7 mouse cellular contexts compared by ENCODE assay signal in the genomic region with DNA sequence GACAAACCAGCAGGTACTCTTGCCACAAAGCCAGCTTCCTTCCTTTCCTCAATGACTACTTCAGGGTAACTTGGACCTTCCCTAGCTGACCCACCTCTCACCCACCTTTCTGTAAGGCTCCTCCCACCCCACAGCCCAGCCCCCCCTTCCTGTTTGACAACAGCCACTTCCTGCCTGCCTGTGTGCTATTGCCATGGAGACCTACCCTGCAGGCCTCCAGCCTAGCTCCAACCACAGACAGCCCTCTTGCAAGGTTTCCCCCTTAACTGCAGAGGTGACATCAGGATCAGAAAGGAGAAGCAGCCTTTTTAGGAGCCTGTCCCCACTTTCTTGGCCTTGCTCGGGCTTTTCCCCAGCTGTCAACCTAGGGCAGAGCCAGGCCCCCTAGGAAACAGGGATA. TPM values are rescaled to one million over a fixed set of nuclear protein-coding genes. Genes with fewer than 3 reads are reported as not detected.
DNase-seq lines count a peak whose midpoint lies in the region; ATAC-seq and TF ChIP-seq lines count a peak whose summit lies in the region.

No protein-coding gene starts in this region.

- whole genome bisulfite sequencing in macrophage (ENCODE audit: missing documents), result 9% methylated on average over 1 of the region's 1 CpGs

- H3K4me3 ChIP-seq in layer of hippocampus, adult 2 months, result no peak overlapping the region
- H3K4me3 ChIP-seq in macrophage (ENCODE audit: inconsistent target), result no peak overlapping the region

- H3K79me2 ChIP-seq in macrophage (ENCODE audit: inconsistent target), result peaks cover 91% of the 10 kb centered on the region

- no peak for TF ChIP-seq CTCF in layer of hippocampus, adult 2 months (conservative IDR thresholded peaks at IDR 0.05)

- peaks cover 8% of the 10 kb centered on the region for H3K36me3 ChIP-seq in macrophage (ENCODE audit: inconsistent target)

- peak overlapping the region; percentile 86 for H3K27ac ChIP-seq in layer of hippocampus, adult 2 months
- peak overlapping the region; percentile 46 for H3K27ac ChIP-seq in macrophage

- no peak for DNase-seq in layer of hippocampus, adult 2 months (ENCODE audit: low spot score in 2 of 2)
- no peak for DNase-seq in layer of hippocampus, postnatal 25 days (ENCODE audit: extremely low spot score in 1 of 2, low spot score in 1 of 2)
- DNase-seq in thymus, postnatal 25 days, result peak; percentile 69
- DNase-seq in layer of hippocampus, adult 9-10 months (ENCODE audit: low spot score), result no peak
- no peak for DNase-seq in cerebellum, postnatal 36 days

- ATAC-seq in granulocyte monocyte progenitor cell, adult 5-6 weeks (replicated peaks; ENCODE audit: poor library complexity, severe bottlenecking), result peak; percentile 81

RNA-seq across cellular contexts. Expression of a gene that starts 8.7 kb away (rescaled TPM):
- 100 to 1,000 TPM; 216 to 229 TPM for total RNA-seq in layer of hippocampus, adult 2 months (2021)
- 100 to 1,000 TPM; 205 to 212 TPM for total RNA-seq in layer of hippocampus, postnatal 25 days (2021)
- total RNA-seq in granulocyte monocyte progenitor cell, adult 5-6 weeks (2014; fragmentation: Nextera tagmentation), result 28.0 and 35.2 TPM in 2 replicates
- total RNA-seq in granulocyte monocyte progenitor cell, adult 5-6 weeks (2017), result 50.3 and 65.9 TPM in 2 replicates
- 100 to 1,000 TPM in 3 of 26 experiments, 10 to 100 TPM in 23; 14.3 to 109 (median 64.6) TPM for total RNA-seq in macrophage (2018; cell fraction: chromatin; rRNA removed)
- total RNA-seq in macrophage (2018; cell fraction: cytosol; rRNA removed), result 10 to 100 TPM in 19 of 26 experiments, 1 to 10 TPM in 7; 4.5 to 18.4 (median 13.5) TPM
- total RNA-seq in macrophage (2018; cell fraction: nucleus; rRNA removed), result 10 to 100 TPM in 25 of 26 experiments, 1 to 10 TPM in 1; 7.4 to 72.9 (median 29.9) TPM
- 12.2 to 24.7 TPM (median 16.2 TPM) in 3 replicates for polyA plus RNA-seq in macrophage (2018)

RNA-seq across cellular contexts. Expression of a gene that starts 50.9 kb away (rescaled TPM):
- total RNA-seq in layer of hippocampus, adult 2 months (2021), result 10 to 100 TPM; 20.4 to 20.9 TPM
- 10 to 100 TPM; 15.3 to 19.3 TPM for total RNA-seq in layer of hippocampus, postnatal 25 days (2021)
- total RNA-seq in granulocyte monocyte progenitor cell, adult 5-6 weeks (2014; fragmentation: Nextera tagmentation), result 24.5 and 27.8 TPM in 2 replicates
- 6.2 and 7.2 TPM in 2 replicates for total RNA-seq in granulocyte monocyte progenitor cell, adult 5-6 weeks (2017)
- 100 to 1,000 TPM in 21 of 26 experiments, 10 to 100 TPM in 5; 68.3 to 330 (median 160) TPM for total RNA-seq in macrophage (2018; cell fraction: chromatin; rRNA removed)
- 10 to 100 TPM; 24.5 to 83.9 (median 48.9) TPM for total RNA-seq in macrophage (2018; cell fraction: cytosol; rRNA removed)
- 100 to 1,000 TPM in 21 of 26 experiments, 10 to 100 TPM in 5; 69.3 to 295 (median 131) TPM for total RNA-seq in macrophage (2018; cell fraction: nucleus; rRNA removed)
- 30.3 to 67.9 TPM (median 35.8 TPM) in 3 replicates for polyA plus RNA-seq in macrophage (2018)

RNA-seq across cellular contexts. Expression of a gene that starts 51.2 kb away (rescaled TPM):
- total RNA-seq in layer of hippocampus, adult 2 months (2021), result 1 to 10 TPM; 3.2 to 4.2 TPM
- 1 to 10 TPM; 3.5 to 4.0 TPM for total RNA-seq in layer of hippocampus, postnatal 25 days (2021)
- total RNA-seq in granulocyte monocyte progenitor cell, adult 5-6 weeks (2014; fragmentation: Nextera tagmentation), result 2.9 and 4.2 TPM in 2 replicates
- total RNA-seq in granulocyte monocyte progenitor cell, adult 5-6 weeks (2017), result 7.5 and 9.1 TPM in 2 replicates
- total RNA-seq in macrophage (2018; cell fraction: chromatin; rRNA removed), result 100 to 1,000 TPM in 7 of 26 experiments, 10 to 100 TPM in 18, 1 to 10 TPM in 1; 9.6 to 345 (median 38.2) TPM
- 100 to 1,000 TPM in 7 of 26 experiments, 10 to 100 TPM in 19; 41.3 to 309 (median 83.1) TPM for total RNA-seq in macrophage (2018; cell fraction: cytosol; rRNA removed)
- total RNA-seq in macrophage (2018; cell fraction: nucleus; rRNA removed), result 100 to 1,000 TPM in 13 of 26 experiments, 10 to 100 TPM in 13; 32.6 to 727 (median 100) TPM
- polyA plus RNA-seq in macrophage (2018), result 44.2 to 693 TPM (median 52.7 TPM) in 3 replicates
